Mouse (Mus musculus) hindlimb bud, embryonic 11.5 days (tissue): Measurements from ENCODE around the gene H2-Q4.
A peak's percentile ranks its signal among the peaks of the same experiment; 100 is the strongest.
"Not testable (repeated sequence)": the region's sequence is repeated elsewhere in the genome, so short reads cannot be mapped to it uniquely, and the experiment has no call there.

Experiments
- DNase-seq: peaks from one replicate; pipeline ENCODE4 v3.0.0-alpha.2; 2012; ENCODE audit warnings: low read depth, low spot score; ENCODE audit errors: extremely low spot score

The H2-Q4 gene

GRCm38 (mm10) chr17:35379369-35379728, at the start of gene H2-Q4:
TSS of gene H2-Q4 (plus strand) at chr17:35379617.
- DNase-seq: peak; percentile 24

- not testable (repeated sequence) for DNase-seq
These were observed 49.7 kb upstream of the H2-Q4 start for GRCm38 (mm10) chr17:35329714-35330113.

- DNase-seq: not testable (repeated sequence)
These were observed 47.9 kb upstream of the H2-Q4 start for GRCm38 (mm10) chr17:35331546-35331945.

- no peak for DNase-seq
These were observed 37.2 kb upstream of the H2-Q4 start, which contains the start of gene H2-Q2 for GRCm38 (mm10) chr17:35342071-35342671. TSS of gene H2-Q2 (plus strand) at chr17:35342242.

- no peak for DNase-seq
These were observed 36.5 kb upstream of the H2-Q4 start for GRCm38 (mm10) chr17:35342711-35343476.

GRCm38 (mm10) chr17:35347659-35348058, 31.8 kb upstream of the H2-Q4 start:
- not testable (repeated sequence) for DNase-seq

- DNase-seq: not testable (repeated sequence)
These were observed 26.1 kb upstream of the H2-Q4 start for GRCm38 (mm10) chr17:35353275-35353674.

GRCm38 (mm10) chr17:35354071-35354470, 25.3 kb upstream of the H2-Q4 start:
- no peak for DNase-seq

- DNase-seq: no peak
These were observed 22.3 kb upstream of the H2-Q4 start for GRCm38 (mm10) chr17:35357086-35357485.

GRCm38 (mm10) chr17:35358763-35359469, 20.5 kb upstream of the H2-Q4 start:
- DNase-seq: no peak

GRCm38 (mm10) chr17:35359470-35359862, 20.0 kb upstream of the H2-Q4 start:
- no peak for DNase-seq

- DNase-seq: no peak
These were observed 473 bp downstream of the H2-Q4 start for GRCm38 (mm10) chr17:35379729-35380451.

GRCm38 (mm10) chr17:35389796-35390195, 10.4 kb downstream of the H2-Q4 start:
- not testable (repeated sequence) for DNase-seq

GRCm38 (mm10) chr17:35392671-35393070, 13.3 kb downstream of the H2-Q4 start:
- not testable (repeated sequence) for DNase-seq

GRCm38 (mm10) chr17:35393864-35394800, 14.7 kb downstream of the H2-Q4 start:
- DNase-seq: not testable (repeated sequence)

- not testable (repeated sequence) for DNase-seq
These were observed 17.5 kb downstream of the H2-Q4 start for GRCm38 (mm10) chr17:35396956-35397355.

GRCm38 (mm10) chr17:35413057-35413456, 33.6 kb downstream of the H2-Q4 start:
- not testable (repeated sequence) for DNase-seq

GRCm38 (mm10) chr17:35415273-35416129, 36.1 kb downstream of the H2-Q4 start:
- not testable (repeated sequence) for DNase-seq

- DNase-seq: no peak
These were observed 39.4 kb downstream of the H2-Q4 start for GRCm38 (mm10) chr17:35418772-35419171.
